Mouse (Mus musculus): ENCODE data around the gene Dtd1. TPM values are rescaled to one million over a fixed set of nuclear protein-coding genes. Genes with fewer than 3 reads are reported as not detected.

Dtd1 gene
- polyA plus RNA-seq, 1 experiment from 2014 or later: 137 TPM

DNA sequence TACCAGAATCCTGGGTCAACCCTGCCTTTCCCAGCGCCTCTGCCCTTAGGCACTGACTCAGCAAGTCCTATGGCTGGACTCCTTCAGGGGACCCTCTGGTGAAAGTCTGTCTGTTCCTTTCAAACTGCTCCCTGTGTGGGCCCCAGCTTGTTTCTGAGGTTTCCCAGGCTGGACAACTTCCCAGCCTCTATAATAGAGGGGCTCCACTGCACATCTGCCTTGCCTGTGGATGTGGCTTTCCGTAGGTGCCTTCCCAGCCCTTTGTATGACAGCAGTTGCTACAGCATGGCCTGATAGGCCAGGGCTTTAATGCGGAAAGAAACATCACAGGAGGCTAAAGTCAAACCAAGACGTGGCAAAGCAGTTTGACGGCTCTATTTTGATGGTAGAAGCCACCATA, 119.6 kb downstream of the Dtd1 start:
- Histone ChIP-seq H3K27ac (replicated peaks) (no peak overlapping the region), H3K4me3 (replicated peaks) (no peak overlapping the region), H3K9ac (replicated peaks) (no peak overlapping the region), H3K36me3 (no peaks in the 10 kb centered on the region), H3K27me3 (replicated peaks) (no peaks in the 10 kb centered on the region), H3K4me1 (peaks cover 9% of the 10 kb centered on the region; the same call in 1 of the 2 replicates), H3K9me3 (replicated peaks) (no peaks in the 10 kb centered on the region), H3K4me2 (no peak overlapping the region)
- 79% methylated on average over 5 of the region's 5 CpGs for WGBS
- ATAC-seq (ENCODE audit: low FRiP score): no peak

DNA sequence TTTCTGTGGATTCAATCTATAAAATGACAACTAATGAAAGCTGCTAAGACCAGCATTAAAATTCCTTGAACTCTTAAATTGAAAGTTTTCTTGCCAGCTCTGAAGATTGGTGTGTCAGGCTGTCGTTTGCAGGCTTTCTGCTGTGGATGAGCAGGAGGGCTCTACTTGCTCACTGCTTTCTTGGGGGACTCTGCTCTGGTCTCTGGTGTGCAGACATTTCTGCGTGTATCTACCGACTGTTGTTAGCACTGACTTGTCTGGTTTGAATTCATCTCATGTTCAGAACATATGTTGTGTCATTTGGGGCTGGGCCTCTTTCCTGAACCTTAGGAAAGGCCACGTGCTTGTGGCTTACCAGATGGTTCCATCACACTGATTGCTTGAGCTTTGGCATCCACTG, 120.0 kb downstream of the Dtd1 start:
- ATAC-seq (ENCODE audit: low FRiP score): no peak
- H3K27me3 ChIP-seq (replicated peaks): no peaks in the 10 kb centered on the region
- 60% methylated on average over 4 of the region's 4 CpGs for WGBS
- no peak overlapping the region for H3K4me2 ChIP-seq
- no peak overlapping the region for H3K9ac ChIP-seq (replicated peaks)
- H3K4me3 ChIP-seq (replicated peaks): no peak overlapping the region
- no peak overlapping the region for H3K27ac ChIP-seq (replicated peaks)
- H3K9me3 ChIP-seq (replicated peaks): no peaks in the 10 kb centered on the region
- H3K4me1 ChIP-seq: peaks cover 9% of the 10 kb centered on the region; the same call in 1 of the 2 replicates
- H3K36me3 ChIP-seq: no peaks in the 10 kb centered on the region

DNA sequence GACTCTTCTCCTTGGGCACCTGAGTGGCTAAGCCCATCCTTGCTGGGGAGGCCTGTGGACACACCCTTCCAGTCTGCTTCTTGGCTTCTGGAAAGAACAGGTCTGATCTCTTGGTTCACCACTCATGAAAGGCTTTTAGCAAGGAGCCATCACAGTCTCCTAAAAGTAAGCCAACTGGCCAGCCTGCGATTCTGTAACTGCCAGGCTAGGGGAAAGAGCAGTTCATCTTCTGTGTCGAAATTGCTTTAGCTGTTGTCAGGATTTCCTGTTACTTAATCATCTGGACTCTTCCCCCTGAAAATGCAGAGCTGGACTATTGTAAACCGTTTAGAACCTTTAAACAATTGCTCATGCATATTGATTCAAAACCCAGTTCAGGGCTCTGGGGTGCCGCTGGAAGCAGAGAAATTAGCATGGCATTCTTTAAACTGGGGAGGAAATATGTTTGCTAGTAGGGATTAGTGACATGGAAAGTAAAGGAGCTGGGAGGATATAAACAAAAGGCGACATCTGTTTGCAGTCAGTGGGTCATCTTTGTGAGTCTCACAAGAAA, 120.8 kb downstream of the Dtd1 start:
- peaks cover 9% of the 10 kb centered on the region; the same call in 1 of the 2 replicates for H3K4me1 ChIP-seq
- no peak for ATAC-seq (ENCODE audit: low FRiP score)
- no peaks in the 10 kb centered on the region for H3K27me3 ChIP-seq (replicated peaks)
- H3K4me3 ChIP-seq (replicated peaks): no peak overlapping the region
- no peaks in the 10 kb centered on the region for H3K36me3 ChIP-seq
- H3K4me2 ChIP-seq: no peak overlapping the region
- H3K27ac ChIP-seq (replicated peaks): no peak overlapping the region
- no peak overlapping the region for H3K9ac ChIP-seq (replicated peaks)
- 25% methylated on average over 5 of the region's 5 CpGs for WGBS
- no peaks in the 10 kb centered on the region for H3K9me3 ChIP-seq (replicated peaks)

DNA sequence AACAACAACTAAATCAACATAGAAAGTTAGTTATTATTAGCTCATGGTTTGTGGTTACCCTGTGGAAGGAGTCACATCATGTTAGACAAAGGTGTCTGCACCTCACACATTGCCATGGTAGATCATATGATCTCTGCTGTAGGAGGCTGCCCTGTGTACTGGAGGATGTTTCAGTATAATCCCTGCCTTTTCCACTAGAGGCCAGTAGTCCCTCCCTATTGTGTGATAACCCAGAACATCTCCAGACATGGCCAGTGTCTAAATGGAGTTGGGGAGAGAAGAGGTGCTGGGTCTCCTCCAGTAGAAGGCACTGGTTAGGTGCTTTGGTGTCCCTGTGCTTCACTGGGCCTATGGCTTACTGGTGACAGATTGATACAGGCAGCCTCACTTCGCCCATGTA, 125.0 kb downstream of the Dtd1 start:
- no peak for ATAC-seq (ENCODE audit: low FRiP score)
- Histone ChIP-seq H3K9me3 (replicated peaks) (no peaks in the 10 kb centered on the region), H3K4me2 (no peak overlapping the region), H3K27me3 (replicated peaks) (no peaks in the 10 kb centered on the region), H3K9ac (replicated peaks) (no peak overlapping the region), H3K4me1 (0 out of 2 replicates have a peak, but pooled peaks cover 5% of the 10 kb centered on the region), H3K36me3 (no peaks in the 10 kb centered on the region), H3K27ac (replicated peaks) (no peak overlapping the region), H3K4me3 (replicated peaks) (no peak overlapping the region)
- WGBS: 92% methylated on average over 1 of the region's 1 CpGs

DNA sequence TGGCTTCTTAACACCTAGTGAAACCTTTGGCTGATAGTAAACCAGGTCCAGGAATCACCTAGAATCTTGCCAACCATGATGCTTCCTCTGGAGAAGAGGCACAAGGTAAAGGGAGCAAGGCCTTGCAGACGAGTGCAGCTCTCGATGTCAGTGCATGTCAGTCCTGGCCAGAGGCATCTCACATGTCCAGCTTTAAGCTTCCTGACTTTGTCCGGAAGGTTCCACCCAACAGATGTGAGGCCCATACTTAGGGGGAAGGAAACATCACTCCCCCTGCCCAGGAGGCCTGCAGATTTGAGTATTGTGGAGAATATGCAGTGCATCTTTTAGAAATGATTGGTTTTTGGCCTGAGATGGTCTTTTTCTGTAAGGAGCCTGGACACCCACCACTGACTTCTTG, 127.4 kb downstream of the Dtd1 start:
- no peaks in the 10 kb centered on the region for H3K27me3 ChIP-seq (replicated peaks)
- H3K4me3 ChIP-seq (replicated peaks): no peak overlapping the region
- H3K9me3 ChIP-seq (replicated peaks): no peaks in the 10 kb centered on the region
- WGBS: 97% methylated on average over 3 of the region's 3 CpGs
- no peaks in the 10 kb centered on the region for H3K36me3 ChIP-seq
- H3K27ac ChIP-seq (replicated peaks): no peak overlapping the region
- no peak for ATAC-seq (ENCODE audit: low FRiP score)
- H3K4me2 ChIP-seq: no peak overlapping the region
- H3K4me1 ChIP-seq: no peaks in the 10 kb centered on the region
- no peak overlapping the region for H3K9ac ChIP-seq (replicated peaks)

- H3K27me3 ChIP-seq (replicated peaks): no peaks in the 10 kb centered on the region
- no peak for ATAC-seq (ENCODE audit: low FRiP score)
- no peaks in the 10 kb centered on the region for H3K4me1 ChIP-seq
- no peak overlapping the region for H3K27ac ChIP-seq (replicated peaks)
- no peaks in the 10 kb centered on the region for H3K36me3 ChIP-seq
- no peaks in the 10 kb centered on the region for H3K9me3 ChIP-seq (replicated peaks)
- H3K4me2 ChIP-seq: no peak overlapping the region
- H3K4me3 ChIP-seq (replicated peaks): no peak overlapping the region
- H3K9ac ChIP-seq (replicated peaks): no peak overlapping the region
- 89% methylated on average over 2 of the region's 2 CpGs for WGBS
Measured at GRCm38 (mm10) chr2:144729776-144730175, 130.1 kb downstream of the Dtd1 start.

GRCm38 (mm10) chr2:144738161-144738560, 138.5 kb downstream of the Dtd1 start:
- 80% methylated on average over 5 of the region's 5 CpGs for WGBS
- H3K9me3 ChIP-seq (replicated peaks): no peaks in the 10 kb centered on the region
- no peaks in the 10 kb centered on the region for H3K27me3 ChIP-seq (replicated peaks)

GRCm38 (mm10) chr2:144738576-144738975, 138.9 kb downstream of the Dtd1 start:
- ATAC-seq (ENCODE audit: low FRiP score): no peak
- Histone ChIP-seq H3K36me3 (no peaks in the 10 kb centered on the region), H3K9ac (replicated peaks) (no peak overlapping the region), H3K9me3 (replicated peaks) (no peaks in the 10 kb centered on the region), H3K4me1 (no peaks in the 10 kb centered on the region), H3K4me3 (replicated peaks) (no peak overlapping the region), H3K27ac (replicated peaks) (no peak overlapping the region), H3K27me3 (replicated peaks) (no peaks in the 10 kb centered on the region), H3K4me2 (no peak overlapping the region)
- 76% methylated on average over 5 of the region's 5 CpGs for WGBS

More at GRCm38 (mm10) chr2:144738161-144738560, 138.5 kb downstream of the Dtd1 start:
- ATAC-seq (ENCODE audit: low FRiP score): no peak
- H3K9ac ChIP-seq (replicated peaks): no peak overlapping the region
- no peak overlapping the region for H3K27ac ChIP-seq (replicated peaks)
- no peaks in the 10 kb centered on the region for H3K4me1 ChIP-seq
- no peak overlapping the region for H3K4me2 ChIP-seq
- no peak overlapping the region for H3K4me3 ChIP-seq (replicated peaks)
- no peaks in the 10 kb centered on the region for H3K36me3 ChIP-seq

DNA sequence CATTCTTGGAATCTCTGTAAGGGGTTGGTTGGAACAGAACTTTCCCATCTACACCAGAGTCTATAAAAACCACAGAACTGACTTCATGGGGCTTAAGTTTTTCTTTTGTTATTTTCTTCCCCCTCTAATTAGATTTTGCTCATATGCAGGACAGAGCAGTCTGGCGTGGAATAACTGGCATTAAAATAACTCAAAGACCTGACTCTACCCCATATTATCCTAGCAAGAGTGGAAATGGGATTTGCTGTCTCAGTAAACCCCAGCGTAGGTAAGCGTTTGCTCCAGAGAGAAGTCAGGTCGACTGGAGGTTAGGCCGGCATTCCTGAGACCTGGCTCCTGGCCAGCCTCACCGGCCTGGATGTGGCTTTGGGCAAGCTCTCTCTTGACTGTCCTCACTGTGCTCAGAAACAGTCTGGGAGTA, 140.9 kb downstream of the Dtd1 start:
- no peak for ATAC-seq (ENCODE audit: low FRiP score)
- H3K4me3 ChIP-seq (replicated peaks): no peak overlapping the region
- no peak overlapping the region for H3K9ac ChIP-seq (replicated peaks)
- H3K27ac ChIP-seq (replicated peaks): no peak overlapping the region
- no peaks in the 10 kb centered on the region for H3K4me1 ChIP-seq
- no peaks in the 10 kb centered on the region for H3K27me3 ChIP-seq (replicated peaks)
- no peaks in the 10 kb centered on the region for H3K36me3 ChIP-seq
- H3K4me2 ChIP-seq: no peak overlapping the region
- 81% methylated on average over 6 of the region's 6 CpGs for WGBS
- no peaks in the 10 kb centered on the region for H3K9me3 ChIP-seq (replicated peaks)

- H3K9me3 ChIP-seq (replicated peaks): no peaks in the 10 kb centered on the region
- H3K4me2 ChIP-seq: no peak overlapping the region
- H3K4me1 ChIP-seq: no peaks in the 10 kb centered on the region
- no peak overlapping the region for H3K27ac ChIP-seq (replicated peaks)
- H3K27me3 ChIP-seq (replicated peaks): no peaks in the 10 kb centered on the region
- ATAC-seq (ENCODE audit: low FRiP score): no peak
- H3K36me3 ChIP-seq: no peaks in the 10 kb centered on the region
- H3K4me3 ChIP-seq (replicated peaks): no peak overlapping the region
- 82% methylated on average over 10 of the region's 10 CpGs for whole genome bisulfite sequencing
- no peak overlapping the region for H3K9ac ChIP-seq (replicated peaks)
Measured at GRCm38 (mm10) chr2:144741973-144742372, 142.3 kb downstream of the Dtd1 start.

DNA sequence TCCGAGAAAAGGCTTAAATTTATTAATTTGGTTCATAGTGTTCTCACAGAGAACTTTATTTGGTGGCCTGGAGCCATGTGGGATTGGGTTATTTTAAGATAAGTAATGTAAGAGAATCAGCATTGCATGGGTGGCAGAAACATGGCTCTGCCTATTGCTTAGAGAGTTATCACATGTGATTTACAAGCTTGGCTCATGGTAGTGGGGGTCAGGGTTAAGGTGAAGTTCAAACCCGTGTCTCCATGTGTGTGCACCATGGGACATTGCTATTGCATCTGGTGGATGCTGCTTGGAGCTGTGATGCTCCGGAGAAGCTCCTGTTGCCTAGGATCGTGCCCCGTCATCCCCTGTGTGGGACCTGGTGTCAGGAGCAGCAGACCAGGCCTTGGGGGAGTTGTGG, 143.6 kb downstream of the Dtd1 start:
- no peak for ATAC-seq (ENCODE audit: low FRiP score)
- no peak overlapping the region for H3K4me2 ChIP-seq

GRCm38 (mm10) chr2:144745266-144745665, 145.6 kb downstream of the Dtd1 start:
- Histone ChIP-seq H3K36me3 (peaks cover 6% of the 10 kb centered on the region; the same call in 1 of the 2 replicates), H3K27me3 (replicated peaks) (no peaks in the 10 kb centered on the region), H3K9me3 (replicated peaks) (no peaks in the 10 kb centered on the region), H3K9ac (replicated peaks) (no peak overlapping the region), H3K4me2 (no peak overlapping the region), H3K4me3 (replicated peaks) (no peak overlapping the region), H3K4me1 (no peaks in the 10 kb centered on the region), H3K27ac (replicated peaks) (no peak overlapping the region)
- ATAC-seq (ENCODE audit: low FRiP score): no peak
- 91% methylated on average over 2 of the region's 2 CpGs for WGBS

More for the DNA sequence above, 143.6 kb downstream of the Dtd1 start:
- H3K9me3 ChIP-seq (replicated peaks): no peaks in the 10 kb centered on the region
- no peak overlapping the region for H3K27ac ChIP-seq (replicated peaks)
- no peak overlapping the region for H3K4me3 ChIP-seq (replicated peaks)
- H3K9ac ChIP-seq (replicated peaks): no peak overlapping the region
- no peaks in the 10 kb centered on the region for H3K4me1 ChIP-seq
- no peaks in the 10 kb centered on the region for H3K27me3 ChIP-seq (replicated peaks)
- WGBS: 74% methylated on average over 5 of the region's 5 CpGs
- peaks cover 6% of the 10 kb centered on the region; the same call in 1 of the 2 replicates for H3K36me3 ChIP-seq

All from neural tube, embryonic 15.5 days (tissue).